Mouse (Mus musculus) olfactory bulb, adult 2 months (tissue): Measurements from ENCODE around the gene Mphosph9.

Experiments
- CTCF ChIP-seq: fragments of 200-500 bp; IDR thresholded peaks from 2 replicates; pipeline ENCODE4 v1.5.1; 2012; ENCODE audit warnings: low read depth, mild to moderate bottlenecking, low read length, moderate library complexity; ENCODE audit not compliant: insufficient read depth
- POLR2A ChIP-seq: fragments of 200-500 bp; IDR thresholded peaks from 2 replicates; pipeline ENCODE4 v1.6.1; 2012; ENCODE audit warnings: mild to moderate bottlenecking, low read depth, low read length, moderate library complexity; ENCODE audit not compliant: insufficient read depth

GRCm38 (mm10) chr5:124248845-124249613 is 78.7 kb downstream of the Mphosph9 start:
- TF ChIP-seq CTCF (no peak), POLR2A (no peak)
